ENCODE assay signal across 15 mouse cellular contexts in genomic region chr13:73336753-73337152, GRCm38 (mm10). TPM values are rescaled to one million over a fixed set of nuclear protein-coding genes. Genes with fewer than 3 reads are reported as not detected.
A peak's percentile ranks its signal among the peaks of the same experiment; 100 is the strongest.
DNase-seq lines count a peak whose midpoint lies in the region; ATAC-seq lines count a peak whose summit lies in the region.
"Had no signal": no experiment of that assay in that cellular context is flagged by ENCODE, and none has a peak within 500 bp of the region (broad histone marks: within the 10 kb centered on the region; RNA-seq: fewer than 3 reads in every experiment).

No protein-coding gene starts in this region.

- H3K27me3 ChIP-seq in heart, embryonic 13.5 days (replicated peaks), result no peaks in the 10 kb centered on the region
- H3K27me3 ChIP-seq in kidney, embryonic 16.5 days (ENCODE audit: insufficient read depth, low read length), result peaks cover 15% of the 10 kb centered on the region; the same call in 1 of the 2 replicates
- peaks cover 21% of the 10 kb centered on the region for H3K27me3 ChIP-seq in neural tube, embryonic 12.5 days (replicated peaks)
- H3K27me3 ChIP-seq: embryonic facial prominence, embryonic 15.5 days; limb, embryonic 13.5 days had no signal

- H3K4me2 ChIP-seq in heart, embryonic 13.5 days, result peak overlapping the region; percentile 22; the same call in 1 of the 2 replicates
- no peak overlapping the region for H3K4me2 ChIP-seq in kidney, embryonic 16.5 days (replicated peaks; ENCODE audit: low read depth, low read length)
- H3K4me2 ChIP-seq in neural tube, embryonic 12.5 days (replicated peaks), result no peak overlapping the region
- H3K4me2 ChIP-seq: embryonic facial prominence, embryonic 15.5 days; limb, embryonic 13.5 days had no signal

- H3K27ac ChIP-seq in heart, embryonic 13.5 days (replicated peaks), result peak overlapping the region; percentile 84
- H3K27ac ChIP-seq in kidney, embryonic 16.5 days (ENCODE audit: low read length), result no peak overlapping the region
- no peak overlapping the region for H3K27ac ChIP-seq in neural tube, embryonic 12.5 days
- H3K27ac ChIP-seq: embryonic facial prominence, embryonic 15.5 days; limb, embryonic 13.5 days had no signal

- DNase-seq in heart, adult 11 months, result no peak
- peak; percentile 23 for DNase-seq in embryo, embryonic 11 days
- DNase-seq in adrenal gland, postnatal 36 days, result no peak
- DNase-seq in spleen, adult 18-20 months, result no peak
- no peak for DNase-seq in urinary bladder, postnatal 10 days (ENCODE audit: low spot score)
- DNase-seq: cerebellum, adult 9-11 months; lung, adult 2 months; thymus, postnatal 36 days had no signal

- no peak overlapping the region for H3K4me3 ChIP-seq in heart, embryonic 13.5 days
- no peak overlapping the region for H3K4me3 ChIP-seq in kidney, embryonic 16.5 days (ENCODE audit: low read length)
- no peak overlapping the region for H3K4me3 ChIP-seq in neural tube, embryonic 12.5 days
- H3K4me3 ChIP-seq: embryonic facial prominence, embryonic 15.5 days; limb, embryonic 13.5 days; myocyte had no signal

- peak overlapping the region; percentile 16; the same call in 1 of the 2 replicates for H3K9ac ChIP-seq in heart, embryonic 13.5 days
- no peak overlapping the region for H3K9ac ChIP-seq in kidney, embryonic 16.5 days (replicated peaks; ENCODE audit: low read length)
- H3K9ac ChIP-seq in neural tube, embryonic 12.5 days, result no peak overlapping the region
- H3K9ac ChIP-seq: embryonic facial prominence, embryonic 15.5 days; limb, embryonic 13.5 days had no signal

- H3K36me3 ChIP-seq in heart, embryonic 13.5 days, result 0 out of 2 replicates have a peak, but pooled peaks cover 3% of the 10 kb centered on the region
- H3K36me3 ChIP-seq in kidney, embryonic 16.5 days (ENCODE audit: insufficient read depth, low read length), result no peaks in the 10 kb centered on the region
- H3K36me3 ChIP-seq in neural tube, embryonic 12.5 days, result no peaks in the 10 kb centered on the region
- H3K36me3 ChIP-seq: embryonic facial prominence, embryonic 15.5 days; limb, embryonic 13.5 days had no signal

- H3K4me1 ChIP-seq in heart, embryonic 13.5 days, result peaks cover 50% of the 10 kb centered on the region
- H3K4me1 ChIP-seq in kidney, embryonic 16.5 days (ENCODE audit: insufficient read depth, low read length), result peaks cover 10% of the 10 kb centered on the region
- peaks cover 9% of the 10 kb centered on the region for H3K4me1 ChIP-seq in neural tube, embryonic 12.5 days

- ATAC-seq in heart, embryonic 13.5 days (ENCODE audit: extremely low read depth, insufficient number of reproducible peaks, low FRiP score, low TSS enrichment), result peak; percentile 43; the same call in 1 of the 2 replicates
- peak; percentile 54; the same call in 1 of the 2 replicates for ATAC-seq in kidney, embryonic 16.5 days (ENCODE audit: low FRiP score, low TSS enrichment)
- ATAC-seq in neural tube, embryonic 12.5 days (ENCODE audit: low FRiP score, low read depth), result 0 out of 2 replicates have a peak, but pooled peaks have one; percentile 75
- ATAC-seq: intestine, embryonic 16.5 days had no signal

- WGBS in heart, embryonic 13.5 days, result 35% methylated on average over 7 of the region's 7 CpGs
- 39% methylated on average over 7 of the region's 7 CpGs for WGBS in kidney, embryonic 16.5 days
- WGBS in neural tube, embryonic 12.5 days, result 27% methylated on average over 7 of the region's 7 CpGs

- no peaks in the 10 kb centered on the region for H3K9me3 ChIP-seq in heart, embryonic 13.5 days
- H3K9me3 ChIP-seq in kidney, embryonic 16.5 days (ENCODE audit: low read length), result no peaks in the 10 kb centered on the region
- H3K9me3 ChIP-seq in neural tube, embryonic 12.5 days, result no peaks in the 10 kb centered on the region
- H3K9me3 ChIP-seq: embryonic facial prominence, embryonic 15.5 days; limb, embryonic 13.5 days had no signal

RNA-seq across cellular contexts. Expression of gene Ndufs6, which starts 8.4 kb away (rescaled TPM):
- 642 and 746 TPM in 2 replicates for polyA plus RNA-seq in heart, embryonic 13.5 days (2015; fragmentation: Nextera tagmentation; extraction: Ambion mirVana)
- 391 and 393 TPM in 2 replicates for polyA plus RNA-seq in kidney, embryonic 16.5 days (2015; fragmentation: Nextera tagmentation; extraction: Ambion mirVana)
- polyA plus RNA-seq in neural tube, embryonic 12.5 days (2016; fragmentation: Nextera tagmentation; extraction: Ambion mirVana), result 299 and 311 TPM in 2 replicates
- 100 to 1,000 TPM; 240 to 275 TPM for total RNA-seq in adrenal gland, postnatal 36 days (2021)

RNA-seq across cellular contexts. Expression of gene Mrpl36, which starts 8.4 kb away (rescaled TPM):
- polyA plus RNA-seq in heart, embryonic 13.5 days (2015; fragmentation: Nextera tagmentation; extraction: Ambion mirVana), result 152 and 174 TPM in 2 replicates
- 115 and 127 TPM in 2 replicates for polyA plus RNA-seq in kidney, embryonic 16.5 days (2015; fragmentation: Nextera tagmentation; extraction: Ambion mirVana)
- 93.4 and 104 TPM in 2 replicates for polyA plus RNA-seq in neural tube, embryonic 12.5 days (2016; fragmentation: Nextera tagmentation; extraction: Ambion mirVana)
- 10 to 100 TPM; 62.3 to 68.9 TPM for total RNA-seq in adrenal gland, postnatal 36 days (2021)
